Mouse (Mus musculus): ENCODE data around the gene Txndc12.

Txndc12 gene

DNA sequence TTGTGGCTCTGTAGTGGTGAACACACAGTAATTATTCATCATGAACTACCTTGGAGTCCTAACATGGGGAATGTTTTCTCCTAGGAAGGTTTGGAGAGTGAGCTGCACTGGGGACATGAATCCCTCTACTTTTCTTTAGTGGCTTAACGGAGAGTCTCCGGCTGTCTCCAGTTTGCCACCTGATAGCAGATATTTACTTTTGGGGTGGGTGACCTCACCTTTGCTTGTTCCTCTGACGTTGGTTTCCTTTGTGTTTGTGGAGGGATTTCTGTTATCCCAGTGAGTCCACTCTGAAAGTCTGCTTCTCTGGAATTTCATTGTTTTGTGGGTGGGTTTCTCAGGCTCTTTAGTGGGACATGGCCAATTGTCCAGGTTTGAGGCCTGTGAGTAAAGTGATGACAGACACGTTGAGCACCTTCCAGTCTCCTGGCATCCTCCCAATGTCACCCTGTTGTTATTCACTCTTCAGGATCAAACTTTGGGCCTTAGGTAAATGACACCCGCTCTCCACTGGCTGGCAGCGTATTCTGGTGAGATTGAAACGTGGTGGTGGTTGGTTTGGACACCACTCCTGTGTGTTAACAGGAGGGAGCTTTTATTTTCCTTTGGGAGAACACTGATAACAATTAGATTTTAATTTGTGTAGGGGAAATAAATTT lies 7.6 kb downstream of the Txndc12 start:
- in situ Hi-C loops (cut with MboI; ENCODE audit: low pct_unique_long_range_greater_than_20kb in 1 of 2, low sequenced_read_pairs in 2 of 2, unreplicated experiment in 1 of 2): no loop called here

DNA sequence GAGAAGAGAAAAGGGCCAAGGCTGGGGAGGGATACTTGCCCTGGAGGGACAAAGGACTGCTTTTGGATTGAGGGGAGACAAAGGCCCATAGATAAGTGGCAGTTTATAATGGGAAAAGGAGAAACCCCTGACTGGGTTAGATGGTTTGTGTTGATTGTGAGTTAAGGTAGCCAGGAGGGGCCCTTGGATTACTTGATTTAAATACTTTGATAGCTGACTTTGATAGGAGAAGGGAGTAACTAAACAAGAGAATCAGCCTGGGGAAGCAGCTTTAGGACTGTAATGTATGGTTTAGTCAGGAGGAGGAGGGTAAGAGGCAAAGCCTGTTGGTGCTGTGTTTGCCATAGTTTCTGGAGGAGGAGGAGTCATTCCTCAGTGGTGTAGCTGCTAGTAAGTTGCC lies 8.9 kb downstream of the Txndc12 start:
- in situ Hi-C loops (cut with MboI; ENCODE audit: low pct_unique_long_range_greater_than_20kb in 1 of 2, low sequenced_read_pairs in 2 of 2, unreplicated experiment in 1 of 2): no loop called here

DNA sequence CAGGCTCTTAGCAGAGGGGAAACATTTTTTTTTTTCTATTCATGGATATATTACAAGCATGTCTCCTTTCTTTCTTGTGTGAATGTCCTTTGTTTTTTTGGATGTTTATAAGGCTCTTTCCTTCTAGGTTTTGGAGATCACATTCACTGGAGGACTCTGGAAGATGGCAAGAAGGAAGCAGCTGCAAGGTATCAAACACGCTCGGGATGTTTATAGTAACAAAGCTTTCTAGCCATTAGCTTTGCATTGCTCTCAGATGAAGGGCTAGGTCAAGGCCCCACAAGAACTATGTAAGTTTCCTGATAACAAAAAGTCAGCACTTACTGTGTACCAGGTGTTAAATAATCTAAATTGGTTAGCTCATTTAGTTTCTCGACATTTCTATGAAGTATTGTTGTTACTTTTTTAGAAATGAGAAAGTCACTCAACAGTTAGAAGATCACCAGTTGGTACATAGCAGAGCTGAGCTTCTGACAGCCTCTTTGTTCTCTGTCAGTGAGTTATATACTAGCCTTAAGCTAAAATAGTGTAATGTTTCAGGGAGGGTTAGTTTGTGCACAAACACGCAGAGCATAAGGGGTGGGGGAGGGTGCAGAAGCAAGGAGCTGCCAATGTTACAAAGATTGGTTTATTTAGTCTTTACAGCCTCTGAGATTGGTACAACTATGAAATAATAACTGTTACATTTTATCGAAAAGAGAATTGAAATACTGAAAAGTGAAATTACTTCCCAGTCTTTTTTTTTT lies 11.6 kb downstream of the Txndc12 start:
- in situ Hi-C loops (cut with MboI; ENCODE audit: low pct_unique_long_range_greater_than_20kb in 1 of 2, low sequenced_read_pairs in 2 of 2, unreplicated experiment in 1 of 2): no loop called here

DNA sequence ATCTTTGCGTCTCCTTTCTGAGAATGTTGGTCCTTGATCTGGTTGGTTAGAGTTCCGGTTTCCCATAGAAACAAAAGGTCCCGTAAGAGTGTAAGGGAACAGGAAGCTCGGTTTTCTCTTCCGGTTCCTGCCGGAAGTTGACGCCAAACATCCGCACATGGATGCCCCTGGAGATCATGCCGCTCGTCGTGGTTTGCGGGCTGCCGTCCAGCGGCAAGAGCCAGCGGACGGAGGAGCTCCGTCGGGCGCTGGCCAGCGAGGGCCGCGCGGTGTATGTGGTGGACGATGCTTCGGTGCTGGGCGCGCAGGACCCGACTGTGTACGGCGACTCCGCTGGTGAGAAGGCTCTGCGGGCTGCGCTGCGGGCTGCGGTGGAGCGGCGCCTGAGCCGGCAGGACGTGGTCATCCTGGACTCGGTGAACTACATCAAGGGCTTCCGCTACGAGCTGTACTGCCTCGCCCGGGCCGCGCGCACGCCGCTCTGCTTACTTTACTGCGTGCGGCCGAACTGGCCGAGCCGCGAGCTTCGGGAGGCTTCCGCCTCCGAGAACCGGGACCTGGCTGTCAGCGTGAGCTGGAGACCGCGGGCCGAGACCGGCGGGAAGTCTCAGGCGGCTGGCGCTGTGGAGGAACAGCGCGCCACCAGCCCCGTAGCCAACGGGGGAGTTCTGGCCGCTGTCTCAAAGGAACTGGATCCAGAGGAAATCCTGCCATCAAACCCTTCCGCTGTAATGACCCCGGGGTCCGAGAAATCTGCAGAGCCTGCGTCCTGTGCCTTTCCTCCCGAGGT lies 13.5 kb downstream of the Txndc12 start, which contains the start of gene Kti12:
Kti12 (plus strand) TSS at position 71 of the 790 bp plus-strand sequence.
- in situ Hi-C loops (cut with MboI; ENCODE audit: low pct_unique_long_range_greater_than_20kb in 1 of 2, low sequenced_read_pairs in 2 of 2, unreplicated experiment in 1 of 2): no loop called here

DNA sequence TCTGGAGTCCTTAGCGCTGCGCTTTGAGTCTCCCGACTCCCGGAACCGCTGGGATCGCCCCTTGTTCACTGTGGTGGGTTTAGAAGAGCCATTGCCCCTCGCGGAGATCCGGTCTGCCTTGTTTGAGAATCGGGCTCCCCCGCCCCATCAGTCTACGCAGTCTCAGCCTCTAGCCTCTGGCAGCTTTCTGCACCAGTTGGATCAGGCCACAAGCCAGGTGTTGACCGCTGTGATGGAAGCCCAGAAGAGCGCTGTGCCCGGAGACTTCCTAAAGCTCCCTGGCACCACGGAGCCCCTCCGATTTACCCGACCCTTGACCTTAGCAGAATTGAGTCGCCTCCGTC lies 14.1 kb downstream of the Txndc12 start, which contains the start of gene A730015C16Rik:
A730015C16Rik (minus strand) TSS at position 115 of the 344 bp plus-strand sequence.
- in situ Hi-C loops (cut with MboI; ENCODE audit: low pct_unique_long_range_greater_than_20kb in 1 of 2, low sequenced_read_pairs in 2 of 2, unreplicated experiment in 1 of 2): no loop called here

GRCm38 (mm10) chr4:108866806-108867205 lies 32.4 kb downstream of the Txndc12 start:
- in situ Hi-C loops (cut with MboI; ENCODE audit: low pct_unique_long_range_greater_than_20kb in 1 of 2, low sequenced_read_pairs in 2 of 2, unreplicated experiment in 1 of 2): loop anchor here (5.0 to 25.0 kb wide), 2 partner anchors 40 to 295 kb away; no protein-coding TSS in a partner anchor

- in situ Hi-C loops (cut with MboI; ENCODE audit: low pct_unique_long_range_greater_than_20kb in 1 of 2, low sequenced_read_pairs in 2 of 2, unreplicated experiment in 1 of 2): loop anchor here (5.0 to 25.0 kb wide), 4 partner anchors 37 to 292 kb away; no protein-coding TSS in a partner anchor
Measured at GRCm38 (mm10) chr4:108869730-108870374, 35.5 kb downstream of the Txndc12 start.

DNA sequence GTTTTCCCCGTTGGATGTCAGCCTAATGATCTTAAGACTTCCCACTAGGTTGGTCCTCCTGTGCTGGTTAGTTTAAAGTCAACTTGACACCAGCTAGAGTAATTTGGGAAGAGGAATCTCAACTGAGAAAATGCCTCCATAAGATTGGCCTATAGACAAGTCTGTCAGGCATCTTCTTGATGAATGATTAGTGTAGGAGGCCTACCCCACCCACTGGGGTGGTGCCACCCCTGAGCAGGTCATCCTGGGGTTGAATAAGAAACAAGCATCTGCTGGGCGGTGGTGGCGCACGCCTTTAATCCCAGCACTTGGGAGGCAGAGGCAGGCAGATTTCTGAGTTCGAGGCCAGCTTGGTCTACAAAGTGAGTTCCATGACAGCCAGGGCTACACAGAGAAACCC lies 39.3 kb downstream of the Txndc12 start:
- in situ Hi-C loops (cut with MboI; ENCODE audit: low pct_unique_long_range_greater_than_20kb in 1 of 2, low sequenced_read_pairs in 2 of 2, unreplicated experiment in 1 of 2): loop anchor here (5.0 to 25.0 kb wide), 3 partner anchors 101 to 289 kb away; no protein-coding TSS in a partner anchor

- in situ Hi-C loops (cut with MboI; ENCODE audit: low pct_unique_long_range_greater_than_20kb in 1 of 2, low sequenced_read_pairs in 2 of 2, unreplicated experiment in 1 of 2): loop anchor here in 1 of 2 experiments (10.0 kb wide), 1 partner anchor 97 kb away; no protein-coding TSS in a partner anchor
Measured at GRCm38 (mm10) chr4:108877901-108878300, 43.5 kb downstream of the Txndc12 start.

GRCm38 (mm10) chr4:108878963-108879822 lies 44.8 kb downstream of the Txndc12 start, which contains the start of gene Rab3b:
TSS of gene Rab3b (plus strand) at chr4:108879063.
- in situ Hi-C loops (cut with MboI; ENCODE audit: low pct_unique_long_range_greater_than_20kb in 1 of 2, low sequenced_read_pairs in 2 of 2, unreplicated experiment in 1 of 2): loop anchor here in 1 of 2 experiments (10.0 kb wide), 1 partner anchor 96 kb away; no protein-coding TSS in a partner anchor

DNA sequence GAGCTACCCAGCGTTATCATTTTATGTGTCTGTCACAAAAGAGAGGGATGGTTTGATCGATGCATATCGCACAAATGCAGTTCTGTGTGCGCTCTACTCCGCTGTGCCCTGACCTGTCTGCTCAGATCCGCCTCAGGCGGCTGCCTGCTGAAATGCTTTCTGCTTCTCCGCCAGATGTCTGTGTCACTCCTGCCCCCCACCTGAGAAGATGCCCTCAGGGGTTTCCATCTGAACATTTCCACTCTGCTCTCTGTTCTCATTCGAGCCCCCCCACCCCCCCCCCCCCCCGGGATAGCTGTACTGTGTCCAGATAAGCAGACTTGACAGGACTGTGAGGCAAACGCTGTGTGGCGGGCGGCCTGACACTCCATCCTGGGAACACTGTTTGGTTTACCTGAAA lies 49.4 kb downstream of the Txndc12 start:
- in situ Hi-C loops (cut with MboI; ENCODE audit: low pct_unique_long_range_greater_than_20kb in 1 of 2, low sequenced_read_pairs in 2 of 2, unreplicated experiment in 1 of 2): no loop called here

DNA sequence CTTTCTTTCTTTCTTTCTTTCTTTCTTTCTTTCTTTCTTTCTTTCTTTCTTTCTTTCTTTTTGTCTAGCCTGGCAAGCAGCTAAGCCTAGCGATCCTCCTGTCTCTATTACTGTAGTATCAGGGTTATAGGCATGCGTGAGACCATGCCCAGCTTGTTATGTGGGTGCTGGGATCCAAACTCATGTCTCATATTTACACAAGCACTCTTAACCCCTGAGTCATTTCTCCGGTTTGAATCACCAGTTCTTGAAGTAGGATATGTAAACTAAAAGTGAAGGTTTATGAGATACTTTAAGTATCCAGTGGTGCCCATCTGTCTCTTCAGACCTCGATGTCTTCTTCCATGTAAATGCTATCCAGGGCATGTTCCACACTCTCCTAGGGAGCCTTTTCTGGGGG lies 53.1 kb downstream of the Txndc12 start:
- in situ Hi-C loops (cut with MboI; ENCODE audit: low pct_unique_long_range_greater_than_20kb in 1 of 2, low sequenced_read_pairs in 2 of 2, unreplicated experiment in 1 of 2): no loop called here

GRCm38 (mm10) chr4:108890876-108891275 lies 56.5 kb downstream of the Txndc12 start:
- in situ Hi-C loops (cut with MboI; ENCODE audit: low pct_unique_long_range_greater_than_20kb in 1 of 2, low sequenced_read_pairs in 2 of 2, unreplicated experiment in 1 of 2): no loop called here

DNA sequence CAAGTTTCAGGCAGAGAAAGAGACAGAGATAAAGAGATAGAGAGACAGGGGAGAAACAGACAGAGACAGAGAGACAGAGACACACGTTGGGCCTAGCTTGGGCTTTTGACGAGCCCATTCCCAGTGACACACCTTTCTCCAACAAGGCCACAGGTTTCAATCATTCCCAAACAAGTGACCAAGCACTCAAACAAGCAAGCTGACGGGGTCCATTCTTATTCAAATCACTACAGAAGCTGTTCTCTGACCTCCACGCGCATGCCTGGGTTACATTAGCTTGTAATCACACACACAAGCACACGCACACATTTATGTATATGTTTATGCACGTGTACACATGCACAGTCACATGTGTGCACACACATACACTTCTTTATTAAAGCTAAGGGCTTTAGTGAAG lies 66.0 kb downstream of the Txndc12 start:
- in situ Hi-C loops (cut with MboI; ENCODE audit: low pct_unique_long_range_greater_than_20kb in 1 of 2, low sequenced_read_pairs in 2 of 2, unreplicated experiment in 1 of 2): no loop called here

- in situ Hi-C loops (cut with MboI; ENCODE audit: low pct_unique_long_range_greater_than_20kb in 1 of 2, low sequenced_read_pairs in 2 of 2, unreplicated experiment in 1 of 2): no loop called here
Measured at GRCm38 (mm10) chr4:108902886-108903285, 68.5 kb downstream of the Txndc12 start.

DNA sequence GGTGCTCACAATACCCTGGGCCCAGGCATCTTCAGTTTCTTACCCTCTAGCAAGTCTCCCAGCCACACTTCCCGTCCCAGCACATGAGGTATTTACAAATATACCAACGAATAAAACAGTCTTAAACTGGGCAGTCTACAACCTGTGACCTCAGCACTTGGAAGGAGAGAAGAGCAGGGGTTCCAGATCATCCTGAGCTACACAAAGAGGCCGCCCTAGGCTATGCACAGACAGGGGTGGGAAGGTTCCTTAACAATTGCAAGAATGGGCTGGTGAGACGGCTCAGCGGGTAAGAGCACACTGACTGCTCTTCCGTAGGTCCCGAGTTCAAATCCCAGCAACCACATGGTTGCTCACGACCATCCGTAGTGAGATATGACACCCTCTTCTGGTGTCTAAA lies 68.9 kb downstream of the Txndc12 start:
- in situ Hi-C loops (cut with MboI; ENCODE audit: low pct_unique_long_range_greater_than_20kb in 1 of 2, low sequenced_read_pairs in 2 of 2, unreplicated experiment in 1 of 2): no loop called here

GRCm38 (mm10) chr4:108904076-108904475 lies 69.7 kb downstream of the Txndc12 start:
- in situ Hi-C loops (cut with MboI; ENCODE audit: low pct_unique_long_range_greater_than_20kb in 1 of 2, low sequenced_read_pairs in 2 of 2, unreplicated experiment in 1 of 2): no loop called here

Measured in mouse embryonic stem cell (cell line).